In the genomic region with DNA sequence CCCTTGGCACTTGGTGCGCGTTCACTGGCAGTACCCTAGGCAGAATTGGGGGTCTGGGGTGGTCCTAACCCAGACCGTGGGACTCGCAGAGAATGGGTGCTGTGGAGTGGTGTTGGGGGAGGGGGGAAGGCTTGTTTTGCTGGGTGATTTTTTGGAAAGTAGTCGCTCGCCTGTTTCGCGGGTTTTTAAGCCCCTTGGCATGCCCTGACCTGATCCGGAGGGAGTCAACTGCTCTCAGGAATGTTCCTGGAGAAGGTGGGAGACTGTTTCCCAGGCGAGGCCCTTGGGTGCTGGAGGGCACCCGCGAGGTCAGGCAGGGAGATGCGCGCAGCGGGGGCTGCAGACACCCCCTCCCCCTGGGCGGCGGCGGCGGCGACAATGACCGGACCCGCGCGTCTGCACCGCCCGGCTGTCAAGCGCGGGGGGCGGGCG, we compare ENCODE assay signal across 8 mouse cellular contexts. TPM values are rescaled to one million over a fixed set of nuclear protein-coding genes. Genes with fewer than 3 reads are reported as not detected.
DNase-seq lines count a peak whose midpoint lies in the region; ATAC-seq lines count a peak whose summit lies in the region.

A gene (plus strand): TSS at position 161 of the 432 bp plus-strand sequence.

- no peak; the same call in 1 of the 2 replicates for ATAC-seq in kidney, embryonic 16.5 days (ENCODE audit: low FRiP score, low TSS enrichment)
- peak; percentile 45 for ATAC-seq in granulocyte monocyte progenitor cell, adult 5-6 weeks (replicated peaks; ENCODE audit: poor library complexity, severe bottlenecking)
- 0 out of 2 replicates have a peak, but pooled peaks have one; percentile 8 for ATAC-seq in limb, embryonic 12.5 days (ENCODE audit: insufficient number of reproducible peaks, insufficient read depth, low FRiP score, low TSS enrichment, low read depth)
- 0 out of 2 replicates have a peak, but pooled peaks have one; percentile 9 for ATAC-seq in stomach, embryonic 15.5 days (ENCODE audit: insufficient read depth, low FRiP score, low read depth)
- no peak for ATAC-seq in cerebellum, adult (ENCODE audit: insufficient number of reproducible peaks, low FRiP score, low TSS enrichment)

- no peaks in the 10 kb centered on the region for H3K36me3 ChIP-seq in kidney, embryonic 16.5 days (ENCODE audit: insufficient read depth, low read length)
- H3K36me3 ChIP-seq in limb, embryonic 12.5 days, result 0 out of 2 replicates have a peak, but pooled peaks cover 5% of the 10 kb centered on the region
- H3K36me3 ChIP-seq in stomach, embryonic 15.5 days, result no peaks in the 10 kb centered on the region

- H3K27me3 ChIP-seq in kidney, embryonic 16.5 days (ENCODE audit: insufficient read depth, low read length), result peaks cover 48% of the 10 kb centered on the region
- H3K27me3 ChIP-seq in limb, embryonic 12.5 days, result peaks cover 49% of the 10 kb centered on the region
- peaks cover 17% of the 10 kb centered on the region; the same call in 1 of the 2 replicates for H3K27me3 ChIP-seq in stomach, embryonic 15.5 days (replicated peaks)

- no peak for DNase-seq in kidney, postnatal 10 days
- no peak for DNase-seq in adrenal gland, postnatal 25 days
- no peak for DNase-seq in kidney, postnatal 25 days

- H3K27ac ChIP-seq in kidney, embryonic 16.5 days (ENCODE audit: low read length), result no peak within 1 kb of the TSS
- H3K27ac ChIP-seq in limb, embryonic 12.5 days, result peak within 1 kb of the TSS; percentile 29; the same call in 1 of the 2 replicates
- H3K27ac ChIP-seq in stomach, embryonic 15.5 days, result no peak within 1 kb of the TSS

- H3K4me2 ChIP-seq in kidney, embryonic 16.5 days (replicated peaks; ENCODE audit: low read depth, low read length), result peak within 1 kb of the TSS; percentile 100
- H3K4me2 ChIP-seq in limb, embryonic 12.5 days, result peak within 1 kb of the TSS; percentile 98
- peak within 1 kb of the TSS; percentile 100 for H3K4me2 ChIP-seq in stomach, embryonic 15.5 days

- peak within 1 kb of the TSS; percentile 79 for H3K9ac ChIP-seq in kidney, embryonic 16.5 days (replicated peaks; ENCODE audit: low read length)
- peak within 1 kb of the TSS; percentile 87 for H3K9ac ChIP-seq in limb, embryonic 12.5 days (replicated peaks)
- H3K9ac ChIP-seq in stomach, embryonic 15.5 days, result peak within 1 kb of the TSS; percentile 69

- peak within 1 kb of the TSS; percentile 74 for H3K4me3 ChIP-seq in kidney, embryonic 16.5 days (ENCODE audit: low read length)
- peak within 1 kb of the TSS; percentile 81 for H3K4me3 ChIP-seq in limb, embryonic 12.5 days (replicated peaks)
- H3K4me3 ChIP-seq in stomach, embryonic 15.5 days (replicated peaks), result peak within 1 kb of the TSS; percentile 69

- H3K9me3 ChIP-seq in kidney, embryonic 16.5 days (ENCODE audit: low read length), result no peaks in the 10 kb centered on the region
- H3K9me3 ChIP-seq in limb, embryonic 12.5 days, result no peaks in the 10 kb centered on the region
- no peaks in the 10 kb centered on the region for H3K9me3 ChIP-seq in stomach, embryonic 15.5 days

- WGBS in kidney, embryonic 16.5 days, result 5% methylated on average over 25 of the region's 30 CpGs
- WGBS in limb, embryonic 12.5 days, result 3% methylated on average over 28 of the region's 30 CpGs
- WGBS in stomach, embryonic 15.5 days, result 3% methylated on average over 29 of the region's 30 CpGs

- peaks cover 13% of the 10 kb centered on the region for H3K4me1 ChIP-seq in kidney, embryonic 16.5 days (ENCODE audit: insufficient read depth, low read length)
- peaks cover 11% of the 10 kb centered on the region for H3K4me1 ChIP-seq in limb, embryonic 12.5 days (replicated peaks)
- H3K4me1 ChIP-seq in stomach, embryonic 15.5 days, result peaks cover 18% of the 10 kb centered on the region

RNA-seq across cellular contexts. Expression of the gene that starts here (rescaled TPM):
- 0.59 and 1.0 TPM in 2 replicates for polyA plus RNA-seq in kidney, embryonic 16.5 days (2015; fragmentation: Nextera tagmentation; extraction: Ambion mirVana)
- total RNA-seq in adrenal gland, postnatal 25 days (2021), result 12.8 and 13.2 TPM in 2 replicates
- total RNA-seq in granulocyte monocyte progenitor cell, adult 5-6 weeks (2014; fragmentation: Nextera tagmentation), result not detected in 2 replicates
- not detected in 2 replicates for total RNA-seq in granulocyte monocyte progenitor cell, adult 5-6 weeks (2017)
- 1.5 and 1.8 TPM in 2 replicates for polyA plus RNA-seq in limb, embryonic 12.5 days (2016; fragmentation: Nextera tagmentation; extraction: Ambion mirVana)
- 0.71 and 0.72 TPM in 2 replicates for polyA plus RNA-seq in stomach, embryonic 15.5 days (2015; fragmentation: Nextera tagmentation; extraction: Ambion mirVana)

Comparison
In these comparisons a context has a peak if more than half of its experiments do, and no peak if none do; other contexts are left out.
1. RNA of the gene that starts here (total RNA-seq): 12.8 to 13.2 TPM in adrenal gland, postnatal 25 days; not detected in granulocyte monocyte progenitor cell, adult 5-6 weeks; every median in the first group is over 10 times any median in the second.
2. Peak in ATAC-seq in granulocyte monocyte progenitor cell, adult 5-6 weeks; RNA of the gene not detected or under 1 TPM.
3. Peak in ATAC-seq, H3K4me3 ChIP-seq, H3K9ac ChIP-seq and H3K4me2 ChIP-seq in stomach, embryonic 15.5 days; RNA of the gene not detected or under 1 TPM.
4. Peak in every context shown above with its lines, with median percentiles within 50 percentile points of each other: H3K4me2 ChIP-seq, H3K4me3 ChIP-seq and H3K9ac ChIP-seq.